Mouse (Mus musculus): ENCODE results near the gene Rere.

The Rere gene

DNA sequence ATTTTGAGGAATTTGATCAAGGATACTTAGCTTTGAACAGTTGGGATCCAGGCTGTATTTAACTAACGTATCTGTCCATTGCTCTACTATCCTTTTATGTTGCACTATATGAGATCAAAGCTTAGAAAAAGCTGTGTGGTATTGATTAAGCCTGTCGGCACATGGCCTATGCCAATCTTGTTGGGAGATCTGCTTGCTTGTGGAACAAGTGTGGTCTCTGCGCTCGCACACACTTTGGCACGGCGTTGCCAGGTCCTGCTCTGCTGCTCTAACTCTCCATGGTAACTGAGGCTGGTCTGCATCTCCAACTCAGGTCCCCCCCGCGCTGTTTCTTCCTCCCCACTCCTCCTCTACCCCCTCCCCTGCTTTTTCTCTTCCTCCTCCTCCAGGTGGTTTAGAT, 112.2 kb downstream of the Rere start:
- DNase-seq, result no peak

DNA sequence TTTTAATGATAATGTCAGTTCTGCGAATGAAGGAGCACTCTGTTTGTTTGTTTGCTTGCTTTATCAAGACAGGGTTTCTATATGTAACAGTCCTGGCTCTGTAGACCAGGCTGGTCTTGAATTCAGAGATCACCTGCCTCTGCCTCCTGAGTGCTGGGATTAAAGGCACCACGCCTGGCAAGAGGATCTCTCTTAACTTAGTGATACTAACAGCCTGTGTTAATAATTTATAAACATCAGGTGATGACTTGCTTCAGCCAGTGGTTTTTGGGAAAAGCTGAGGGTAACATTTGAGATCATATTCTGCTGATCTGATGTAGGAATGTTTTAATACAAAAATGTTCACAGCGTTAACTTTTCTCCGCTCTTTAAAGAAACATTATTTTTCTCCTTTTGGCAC, 112.6 kb downstream of the Rere start:
- DNase-seq, result no peak

DNA sequence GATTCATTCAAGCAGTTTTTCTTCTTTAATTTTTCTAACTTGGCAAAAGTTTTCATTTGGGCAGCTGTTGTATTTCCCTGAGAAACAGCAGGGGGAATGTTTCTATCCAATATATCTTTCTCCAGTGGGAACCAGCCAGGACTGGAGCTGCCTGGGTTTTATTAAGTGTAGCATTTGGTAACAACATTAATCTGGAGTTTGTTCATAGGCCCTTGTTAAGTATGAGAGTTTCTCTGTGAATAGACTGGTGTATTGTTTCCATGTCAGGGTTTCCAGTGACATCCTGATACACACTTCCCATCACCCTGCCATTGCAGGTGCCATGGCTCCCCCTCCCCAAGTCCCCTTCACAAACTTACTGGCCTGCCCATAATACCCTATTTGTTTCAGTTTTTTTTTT, 114.9 kb downstream of the Rere start:
- no peak for DNase-seq

DNA sequence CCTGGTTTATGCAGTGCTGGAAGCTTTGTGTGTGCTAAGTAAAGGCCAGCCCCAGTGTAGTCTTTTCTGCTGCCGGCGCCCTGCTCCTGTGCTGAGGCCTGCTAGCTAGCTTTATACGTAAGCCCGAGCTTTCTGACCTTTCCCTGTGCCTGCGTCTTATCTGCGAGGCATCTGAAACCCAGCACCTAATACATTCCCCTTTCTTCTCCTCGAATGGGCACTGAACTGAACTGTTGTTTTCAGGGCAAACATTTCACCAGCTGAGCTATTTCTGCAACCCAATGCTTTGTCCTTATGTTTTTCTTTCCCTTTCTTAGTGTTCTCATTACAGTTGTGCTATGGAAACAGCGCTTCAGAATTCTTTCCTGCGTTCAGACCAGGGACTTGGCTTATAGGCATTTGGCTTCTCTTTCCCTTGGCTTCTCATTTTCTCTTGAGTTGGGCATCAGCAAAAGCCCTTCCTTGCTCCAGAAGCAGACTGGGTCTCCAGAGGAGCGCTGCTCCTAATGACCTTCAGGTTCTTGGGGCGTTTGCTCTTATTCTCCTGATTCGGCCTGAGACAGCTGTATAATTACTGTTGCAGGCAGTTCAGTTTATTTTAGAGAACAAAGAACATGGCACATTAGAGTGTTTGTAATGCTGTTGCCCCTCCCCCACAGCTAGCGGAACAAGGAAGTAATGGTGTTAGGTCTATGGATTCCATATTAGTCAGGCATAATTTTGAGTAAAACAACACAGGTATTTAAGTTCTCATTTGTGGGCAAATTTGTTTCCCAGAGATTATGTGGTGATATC, 115.6 kb downstream of the Rere start:
- DNase-seq, result no peak

DNA sequence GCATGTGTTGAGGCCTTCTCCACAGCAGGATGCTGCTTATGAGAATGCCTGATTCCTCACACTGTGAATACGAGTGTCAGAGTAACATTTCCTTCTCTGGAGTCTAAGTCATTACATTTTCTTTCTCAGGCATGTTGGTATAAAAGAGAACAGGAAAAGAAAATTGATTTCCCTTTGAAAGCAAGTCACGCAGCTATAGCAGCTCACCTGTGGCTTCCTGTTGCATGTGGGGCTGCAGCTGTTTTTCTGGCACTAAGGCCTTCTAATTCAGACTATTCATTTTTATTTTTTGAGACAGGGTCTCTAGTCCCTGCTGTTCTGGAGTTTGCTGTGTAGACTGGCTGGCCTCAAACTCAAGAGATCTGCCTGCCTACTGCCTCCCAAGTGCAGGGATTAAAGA, 117.6 kb downstream of the Rere start:
- no peak for DNase-seq

DNA sequence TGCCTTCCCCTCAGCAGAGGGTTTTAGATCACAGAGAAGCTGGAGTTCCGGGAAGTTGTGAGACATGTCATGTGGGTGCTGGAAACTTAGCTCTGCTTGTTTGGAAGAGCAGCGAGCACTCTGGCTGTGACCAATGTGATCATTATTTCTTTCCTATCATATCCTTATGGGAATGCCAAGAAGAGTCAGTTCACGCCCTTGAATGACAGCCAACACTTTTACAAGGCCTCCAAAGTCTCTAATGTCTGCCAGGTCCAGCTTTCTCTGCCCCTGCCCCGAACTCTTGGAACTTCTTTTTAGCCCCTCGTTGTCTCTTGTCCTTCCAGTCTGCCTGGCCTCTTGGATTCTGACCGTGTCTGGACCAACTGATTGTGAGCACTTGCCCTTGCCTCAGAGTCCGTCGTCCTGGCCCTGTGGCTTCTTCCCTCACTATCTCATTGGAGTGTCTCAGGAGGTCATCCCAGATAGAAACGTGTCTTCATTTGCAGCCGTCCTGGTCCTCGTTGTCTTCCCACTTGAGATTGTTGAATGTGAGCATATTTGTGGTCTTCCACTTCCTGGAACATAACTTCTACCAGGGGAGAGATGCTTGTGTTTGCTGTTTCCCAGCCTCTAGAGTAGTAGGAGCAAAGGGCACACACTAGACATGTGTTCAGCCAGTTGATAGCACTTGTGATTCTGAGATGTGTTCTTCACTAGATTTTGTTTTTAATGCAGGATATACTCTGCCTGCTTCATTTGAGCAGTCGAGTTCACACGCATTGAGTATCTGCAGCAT, 120.6 kb downstream of the Rere start:
- DNase-seq, result no peak

DNA sequence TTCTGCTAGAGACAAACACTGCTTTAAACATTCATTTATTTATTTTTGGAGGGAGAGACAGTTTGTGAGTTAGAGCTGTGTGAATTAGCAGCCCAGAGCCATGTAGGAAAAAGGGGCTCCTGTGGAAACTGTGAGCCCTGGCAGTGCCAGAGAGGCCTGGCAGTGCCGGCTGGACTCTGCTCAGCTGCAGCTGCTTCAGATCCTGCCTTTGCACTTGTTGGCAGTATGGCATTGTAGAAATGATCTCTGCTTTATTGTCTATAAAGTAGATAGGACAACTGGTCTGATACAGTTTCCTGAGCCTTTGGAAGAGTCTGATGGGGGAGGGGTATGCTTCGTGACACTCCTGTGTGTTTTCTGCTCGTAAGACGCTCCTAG, 121.2 kb downstream of the Rere start:
- no peak for DNase-seq

DNA sequence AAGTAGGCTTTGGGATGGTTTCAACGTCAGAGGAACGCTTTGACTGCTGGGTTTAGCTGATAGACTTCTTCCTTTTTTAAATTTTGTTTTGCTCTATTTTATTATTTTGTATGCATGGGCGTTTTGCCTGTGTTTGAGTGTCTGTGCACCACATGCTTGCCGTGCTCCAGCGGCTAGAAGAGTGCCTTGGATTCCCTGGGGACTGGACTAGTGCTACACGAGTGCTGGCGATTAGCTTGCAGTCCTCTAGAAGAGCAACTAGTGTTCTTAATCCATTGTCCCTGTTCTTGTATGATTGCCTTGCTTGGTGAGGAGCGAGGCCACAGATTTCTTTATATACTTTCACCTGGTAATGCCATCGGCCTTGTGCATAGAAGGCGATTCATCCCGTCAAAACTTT, 122.5 kb downstream of the Rere start:
- DNase-seq, result no peak

DNA sequence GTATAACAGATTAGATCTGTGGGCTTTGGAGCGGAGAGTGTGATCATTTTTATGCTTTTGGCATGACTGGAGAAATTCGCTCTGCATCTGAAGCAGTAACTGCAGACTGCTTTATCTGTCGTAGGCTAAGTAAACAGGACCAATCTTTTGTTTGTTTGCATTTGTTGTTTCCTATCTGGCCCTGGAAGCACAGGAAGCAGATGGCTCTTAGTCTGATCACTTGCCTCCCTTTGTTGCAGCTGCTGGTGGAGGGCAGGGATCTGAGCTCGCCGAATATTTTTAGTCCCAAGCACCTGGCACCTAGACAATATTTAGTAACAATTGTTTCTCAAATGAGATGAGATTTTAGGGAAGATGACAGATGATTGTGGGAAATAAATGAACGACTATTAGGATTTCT, 123.1 kb downstream of the Rere start:
- no peak for DNase-seq

DNA sequence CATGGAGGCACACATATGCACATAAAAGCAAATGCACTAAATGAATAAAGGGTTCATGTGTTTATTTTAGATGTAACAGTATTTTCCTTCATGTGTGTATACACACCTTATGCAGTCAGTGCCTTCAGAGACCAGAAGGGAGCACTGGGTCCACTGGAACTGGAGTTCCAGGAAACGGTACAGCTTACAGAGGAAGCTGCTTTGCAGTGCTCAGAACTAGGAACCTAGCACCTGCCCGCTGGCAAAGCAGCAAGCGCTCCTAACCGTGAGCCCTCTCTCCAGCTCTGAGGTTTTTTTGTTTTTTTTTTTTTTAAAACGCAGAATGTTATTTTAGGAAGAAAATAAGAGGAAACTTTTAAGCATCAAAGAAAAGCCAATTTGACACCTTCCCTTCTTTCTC, 124.3 kb downstream of the Rere start:
- no peak for DNase-seq

DNA sequence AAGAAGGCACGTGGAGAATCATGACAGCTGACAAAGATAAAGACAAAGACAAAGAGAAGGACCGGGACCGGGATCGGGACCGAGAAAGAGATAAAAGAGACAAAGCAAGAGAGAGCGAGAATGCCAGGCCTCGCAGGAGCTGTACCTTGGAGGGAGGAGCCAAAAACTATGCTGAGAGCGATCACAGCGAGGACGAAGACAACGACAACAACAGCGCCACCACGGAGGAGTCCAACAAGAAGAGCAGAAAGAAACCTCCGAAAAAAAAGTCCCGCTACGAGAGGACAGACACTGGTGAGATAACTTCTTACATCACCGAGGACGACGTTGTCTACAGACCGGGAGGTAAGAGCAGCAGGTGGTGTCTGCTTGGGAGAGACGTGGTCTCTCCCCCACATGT, 124.9 kb downstream of the Rere start:
- DNase-seq, result no peak

DNA sequence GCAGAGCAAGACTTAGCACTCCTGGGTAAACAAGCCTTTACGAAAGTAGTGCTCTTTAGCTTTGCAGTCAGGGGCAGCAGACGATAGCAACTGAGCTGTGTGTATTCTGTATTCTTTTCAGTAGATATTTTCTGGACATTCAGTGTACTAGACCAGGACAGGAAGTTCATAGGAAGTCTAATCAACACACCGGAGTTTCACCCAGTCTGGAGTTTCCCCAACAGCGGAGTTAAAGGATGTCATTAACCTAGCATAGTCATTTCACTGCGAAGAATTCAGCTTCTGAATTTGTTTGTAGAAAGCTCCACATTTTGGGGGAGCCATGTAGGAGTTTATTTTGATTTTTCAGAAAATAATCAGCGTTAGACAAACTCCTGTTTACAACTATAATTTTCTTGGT, 125.4 kb downstream of the Rere start:
- DNase-seq, result no peak

DNA sequence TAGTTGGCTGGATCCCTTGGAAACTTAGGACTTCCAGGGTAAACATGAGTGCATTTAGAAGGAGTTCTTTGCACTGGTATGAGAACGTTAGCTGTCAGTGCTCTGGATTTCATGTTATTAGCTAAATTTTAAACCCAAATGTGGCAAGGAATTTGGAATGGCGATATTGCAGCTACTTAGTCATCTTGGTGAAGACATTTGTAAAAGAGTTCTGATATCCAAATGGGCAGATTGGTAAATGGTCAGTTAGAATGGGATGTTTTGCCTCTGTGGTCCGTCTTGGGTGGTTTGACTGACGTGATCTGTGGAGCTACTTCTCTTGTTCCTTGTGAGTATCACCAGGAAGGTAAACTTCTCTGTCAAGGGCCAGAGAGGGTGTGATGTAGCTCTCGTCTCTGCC, 132.8 kb downstream of the Rere start:
- DNase-seq, result no peak

DNA sequence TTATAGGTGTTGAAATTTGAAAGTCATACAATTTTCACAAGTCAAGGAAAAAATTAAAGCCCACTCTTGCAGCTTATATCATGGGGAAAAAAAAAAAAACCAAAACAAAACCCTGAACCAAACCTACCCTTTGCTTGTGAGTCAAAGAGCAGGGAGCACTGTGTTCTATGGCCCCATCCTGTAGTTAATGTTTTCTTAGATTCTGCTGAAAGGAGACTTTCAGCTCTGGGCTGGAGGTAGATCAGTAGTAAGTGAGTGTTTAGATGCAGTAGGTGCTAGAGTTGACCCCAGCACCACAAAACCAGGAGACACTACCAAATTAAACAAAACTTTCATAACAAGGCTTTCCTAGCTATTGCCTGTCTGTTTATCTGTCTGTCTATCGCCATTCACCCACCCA, 133.3 kb downstream of the Rere start:
- DNase-seq, result no peak

DNA sequence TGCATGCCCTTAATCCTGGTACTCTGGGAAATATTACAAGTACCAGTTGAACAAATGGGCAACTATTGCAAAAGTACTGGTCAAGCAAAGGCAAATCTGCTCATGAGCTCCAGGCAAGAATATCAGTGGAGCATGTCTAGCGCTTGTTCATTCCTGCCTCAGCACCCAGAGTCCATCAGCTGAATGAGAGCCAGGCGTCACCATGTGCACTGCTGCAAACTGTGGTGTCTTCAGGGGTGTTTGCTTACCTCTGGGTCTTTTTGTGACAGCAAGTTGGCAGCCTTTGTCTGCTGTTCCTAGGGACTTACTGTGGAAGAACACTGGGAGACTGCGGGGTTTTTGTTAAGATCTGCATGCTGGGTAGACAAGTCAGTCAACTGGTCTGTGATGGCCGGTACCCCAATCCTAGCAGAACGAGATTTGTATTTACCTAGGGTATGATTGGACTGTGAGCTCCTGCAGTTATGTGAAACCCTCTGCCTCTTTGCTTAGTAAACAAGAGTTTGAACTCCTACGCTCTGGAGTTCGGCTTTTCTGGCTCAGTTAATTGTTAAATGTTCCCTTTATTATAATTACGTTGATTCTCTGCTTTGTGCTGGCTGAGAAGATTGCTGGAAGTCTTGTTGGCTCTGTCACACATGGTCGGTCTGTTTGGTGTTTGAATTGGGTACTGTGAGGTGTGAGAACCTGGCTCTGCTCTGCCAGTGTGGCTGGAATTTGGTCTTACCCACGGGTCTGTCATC, 134.0 kb downstream of the Rere start:
- no peak for DNase-seq

DNA sequence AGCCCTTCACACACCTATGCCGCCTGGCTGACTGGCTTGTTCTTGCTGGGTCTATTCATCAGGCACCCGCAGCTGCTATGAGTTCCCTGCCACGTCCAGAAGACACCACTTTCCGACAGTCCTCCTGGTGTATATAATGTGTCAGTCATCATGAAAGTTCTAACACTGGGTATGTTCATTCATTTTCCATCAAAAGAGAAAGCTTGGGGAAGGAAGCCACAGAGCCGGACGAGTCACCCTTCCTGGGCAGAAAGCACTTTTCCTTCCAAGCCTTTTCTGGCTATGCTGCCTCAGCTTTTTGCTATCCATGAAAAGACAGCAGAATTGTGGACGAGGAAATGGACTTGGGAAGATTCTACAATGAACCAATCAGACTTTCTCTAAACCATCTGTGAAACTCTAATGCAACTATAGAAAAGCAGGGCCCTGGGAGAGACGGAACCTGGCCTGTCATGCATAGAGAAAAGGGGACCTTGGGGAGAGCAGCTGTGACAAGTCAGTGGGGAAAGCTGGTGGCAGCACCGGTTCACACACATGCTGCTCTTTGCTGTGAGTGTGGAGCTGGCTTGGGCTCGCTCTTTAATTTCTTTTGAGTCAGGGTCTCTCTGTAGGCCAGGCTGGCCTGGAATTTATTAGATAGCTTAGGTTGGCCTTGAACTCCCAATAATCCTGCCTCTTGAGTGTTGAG, 139.3 kb downstream of the Rere start:
- no peak for DNase-seq

DNA sequence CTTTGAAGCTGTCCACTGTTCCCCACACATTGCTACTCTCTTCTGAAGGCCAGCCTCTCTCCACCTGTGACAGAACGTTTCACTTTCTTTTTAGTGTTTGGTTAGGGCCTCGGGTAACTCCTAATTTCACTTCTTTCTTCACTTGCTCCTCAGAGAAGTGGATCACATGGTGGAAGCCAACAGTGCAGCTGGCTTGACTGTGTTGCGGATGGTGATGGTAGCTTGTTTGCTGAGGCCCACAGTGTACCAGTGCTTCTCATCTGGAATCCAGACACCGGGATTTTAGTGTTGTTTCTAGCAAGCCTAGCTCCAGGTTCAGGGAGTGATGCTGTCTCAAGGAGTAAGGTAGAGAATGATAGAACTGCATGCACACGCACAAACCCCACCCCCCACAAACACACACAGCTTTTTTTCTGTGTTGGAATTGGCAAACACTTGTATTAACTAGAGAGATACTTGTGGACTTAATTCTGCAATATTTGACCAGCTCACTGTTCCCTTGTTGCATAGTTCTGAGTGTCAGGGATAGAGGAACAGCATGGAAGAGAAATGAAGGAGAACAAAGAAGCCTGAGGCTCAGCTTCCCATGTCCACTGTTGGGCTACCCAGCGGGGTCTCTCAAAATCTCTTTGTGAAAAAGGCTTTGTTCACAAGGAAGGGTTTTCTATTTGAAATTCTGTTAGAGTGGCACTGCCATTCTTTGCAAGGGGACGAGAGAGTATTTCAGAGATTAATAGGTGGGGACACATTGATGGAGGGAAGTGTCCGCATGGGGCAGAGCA, 144.8 kb downstream of the Rere start:
- DNase-seq, result no peak

DNA sequence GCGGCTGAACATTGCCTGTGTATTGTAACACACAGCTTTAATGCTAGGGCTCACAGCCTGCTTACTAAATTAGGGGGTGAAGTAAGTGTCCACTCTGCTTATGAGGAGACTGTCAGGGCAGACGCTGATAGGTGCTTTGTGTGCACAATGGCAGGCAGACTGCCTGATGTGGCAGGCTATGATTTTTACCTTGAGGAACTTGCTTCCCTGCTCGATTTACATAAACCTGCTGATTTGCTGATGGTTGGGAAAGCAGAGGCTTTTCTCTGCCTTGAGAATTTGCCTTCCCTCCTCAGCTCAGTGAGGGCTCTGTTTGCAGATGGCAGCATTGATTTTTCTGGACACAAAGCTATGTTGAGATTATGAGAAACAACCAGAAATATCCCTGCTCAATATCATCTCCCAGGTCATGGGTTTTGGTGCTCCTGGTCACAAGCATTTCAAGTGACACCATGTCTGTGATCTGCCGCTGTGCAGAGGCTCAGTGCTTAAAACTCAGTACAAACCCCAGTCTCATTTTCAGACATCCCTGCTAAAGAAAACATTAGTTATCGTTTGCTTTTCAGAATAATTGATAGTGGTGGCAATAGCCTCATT, 145.5 kb downstream of the Rere start:
- no peak for DNase-seq

DNA sequence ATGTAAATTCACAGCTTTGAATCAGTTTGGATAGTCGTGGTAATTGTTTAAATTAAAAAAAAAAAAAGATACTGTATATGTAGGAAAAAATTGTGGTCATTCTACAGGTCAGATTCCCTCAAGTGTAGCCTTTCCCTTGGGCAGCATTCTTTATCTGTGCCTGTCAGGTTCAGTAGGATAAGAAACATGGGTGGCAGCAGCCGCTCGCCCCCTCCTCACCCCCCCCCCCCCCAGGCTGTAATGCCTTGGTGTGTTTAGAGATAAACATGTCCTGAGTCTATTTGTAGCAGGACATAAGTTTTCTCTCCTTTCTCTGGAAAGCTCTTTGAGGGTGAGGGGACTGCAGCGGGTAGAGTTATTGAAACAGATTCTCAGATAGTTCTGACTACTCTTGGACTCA, 147.3 kb downstream of the Rere start:
- DNase-seq, result no peak

DNA sequence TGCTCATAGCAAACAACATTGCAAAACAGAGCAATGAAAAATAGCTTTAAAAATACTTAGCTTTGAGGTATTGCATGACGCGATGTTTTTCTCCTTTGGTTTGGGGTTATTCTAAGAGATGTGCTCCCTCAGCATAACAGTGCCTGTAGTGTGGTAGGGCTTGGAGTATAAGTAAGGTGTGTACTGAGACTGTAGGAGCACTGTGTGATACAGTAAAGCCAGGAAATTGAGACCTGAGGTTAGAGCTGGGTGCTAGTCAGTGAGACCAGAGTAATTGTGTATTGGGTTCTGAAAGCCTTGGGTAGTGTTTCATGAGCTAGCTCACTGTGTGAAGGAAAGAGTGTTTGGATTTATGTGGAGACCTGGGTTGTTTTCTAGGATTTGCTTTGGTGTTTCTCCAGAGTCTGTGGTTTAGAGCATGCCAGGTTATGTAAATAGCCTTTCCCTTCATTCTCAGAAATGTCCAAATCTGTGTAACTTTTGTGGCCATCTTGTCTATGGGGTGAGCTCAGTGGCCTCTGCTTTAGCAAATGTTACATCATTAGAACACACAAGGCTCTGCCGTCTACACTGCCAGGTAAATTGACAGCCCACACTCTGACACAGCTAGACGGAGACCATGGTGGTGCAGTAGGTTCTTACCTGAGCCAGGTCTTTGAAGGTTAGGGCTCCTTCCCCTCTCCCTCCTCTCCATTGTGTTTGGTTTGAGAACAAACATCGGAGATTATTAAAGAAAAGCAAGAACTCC, 152.6 kb downstream of the Rere start:
- DNase-seq, result no peak

DNA sequence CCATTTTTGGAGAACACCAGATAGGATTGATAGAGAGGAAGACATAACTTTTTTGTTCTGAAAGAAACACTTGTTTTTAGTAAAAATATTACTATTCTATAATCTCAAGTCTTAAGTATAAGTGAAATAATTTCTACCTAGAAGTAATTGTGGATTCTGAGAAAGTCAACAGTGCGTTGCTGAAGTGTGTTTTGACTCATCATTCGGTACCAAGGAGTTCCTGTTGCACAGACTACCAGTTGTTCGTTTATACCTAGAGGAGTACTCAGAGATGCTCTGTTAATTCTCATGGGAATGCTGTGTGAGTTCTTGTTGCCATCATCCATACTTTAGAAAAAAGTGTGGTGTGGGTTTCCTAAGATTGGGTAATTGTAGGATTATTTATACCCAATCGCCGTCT, 154.1 kb downstream of the Rere start:
- DNase-seq, result no peak
